Mouse (Mus musculus) liver, postnatal 0 days (tissue): ENCODE measurements around the gene Luzp1. TPM values are rescaled to one million over a fixed set of nuclear protein-coding genes. Genes with fewer than 3 reads are reported as not detected.
A peak's percentile ranks its signal among the peaks of the same experiment; 100 is the strongest.

ENCODE experiments used
- ATAC-seq: fragments of 200-750 bp; cut with Nextera tagmentation; 2 replicates; pipeline ENCODE4 v1.8.0; 2017; ENCODE audit warnings: mild to moderate bottlenecking, moderate library complexity
- DNase-seq: peaks from one replicate; pipeline ENCODE4 v3.0.0-alpha.2; 2016
- H3K27ac ChIP-seq: fragments of 300-500 bp; sonication (generic); 2 replicates; pipeline ENCODE4 v1.5.1; 2014; ENCODE audit warnings: antibody characterized with exemption, moderate library complexity, mild to moderate bottlenecking, low read depth
- H3K27me3 ChIP-seq: fragments of 300-500 bp; sonication (generic); 2 replicates; pipeline ENCODE4 v1.6.1; 2014; ENCODE audit warnings: low read length, control low read depth, mixed read lengths; ENCODE audit not compliant: insufficient read depth
- H3K36me3 ChIP-seq: fragments of 300-500 bp; sonication (generic); replicated peaks from 2 replicates; pipeline ENCODE4 v1.6.1; 2014; ENCODE audit warnings: mild to moderate bottlenecking, control low read depth, low read length, moderate library complexity, mixed read lengths; ENCODE audit not compliant: insufficient read depth
- H3K4me1 ChIP-seq: fragments of 300-500 bp; sonication (generic); 2 replicates; pipeline ENCODE4 v1.6.1; 2014; ENCODE audit warnings: antibody characterized with exemption, mild to moderate bottlenecking, control low read depth; ENCODE audit not compliant: insufficient read depth
- H3K4me2 ChIP-seq: fragments of 300-500 bp; sonication (generic); 2 replicates; pipeline ENCODE4 v1.6.1; 2014; ENCODE audit warnings: low read depth, mild to moderate bottlenecking, low read length, moderate library complexity, mixed read lengths
- H3K4me3 ChIP-seq: fragments of 300-500 bp; sonication (generic); 2 replicates; pipeline ENCODE4 v1.5.1; 2014; ENCODE audit warnings: low read depth, low read length
- H3K9ac ChIP-seq: fragments of 300-500 bp; sonication (generic); replicated peaks from 2 replicates; pipeline ENCODE4 v1.6.1; 2014; ENCODE audit warnings: mild to moderate bottlenecking, moderate library complexity
- H3K9me3 ChIP-seq: fragments of 300-500 bp; sonication (generic); 2 replicates; pipeline ENCODE4 v1.6.1; 2016; ENCODE audit warnings: mild to moderate bottlenecking, control low read depth, low read length, mixed read lengths
- CTCF ChIP-seq: sonication (generic); IDR thresholded peaks from 2 replicates; pipeline ENCODE4 v1.5.1; 2016; ENCODE audit warnings: antibody characterized with exemption, low read depth
- EP300 ChIP-seq: IDR thresholded peaks from 2 replicates; pipeline ENCODE4 v1.6.1; 2016; ENCODE audit warnings: antibody characterized with exemption, low read depth, mild to moderate bottlenecking
- WGBS: fragments of 180-500 bp; shearing (Covaris S2); extraction: QIAGEN DNeasy Blood & Tissue Kit; methylation state at CpG from one replicate; pipeline ENCODE4 v1.1.7; 2014; ENCODE audit not compliant: insufficient replicate concordance; 5-methylcytosine and 5-hydroxymethylcytosine counted together
- polyA plus RNA-seq: library from polyadenylated mRNA; unstranded; fragments of >200 nt; fragmentation: Nextera tagmentation; extraction: Ambion mirVana; gene quantifications from 2 replicates; pipeline ENCODE4 v1.2.1, GENCODE M21; 2015

Luzp1 gene
- 18.1 and 20.8 TPM in 2 replicates for polyA plus RNA-seq

DNA sequence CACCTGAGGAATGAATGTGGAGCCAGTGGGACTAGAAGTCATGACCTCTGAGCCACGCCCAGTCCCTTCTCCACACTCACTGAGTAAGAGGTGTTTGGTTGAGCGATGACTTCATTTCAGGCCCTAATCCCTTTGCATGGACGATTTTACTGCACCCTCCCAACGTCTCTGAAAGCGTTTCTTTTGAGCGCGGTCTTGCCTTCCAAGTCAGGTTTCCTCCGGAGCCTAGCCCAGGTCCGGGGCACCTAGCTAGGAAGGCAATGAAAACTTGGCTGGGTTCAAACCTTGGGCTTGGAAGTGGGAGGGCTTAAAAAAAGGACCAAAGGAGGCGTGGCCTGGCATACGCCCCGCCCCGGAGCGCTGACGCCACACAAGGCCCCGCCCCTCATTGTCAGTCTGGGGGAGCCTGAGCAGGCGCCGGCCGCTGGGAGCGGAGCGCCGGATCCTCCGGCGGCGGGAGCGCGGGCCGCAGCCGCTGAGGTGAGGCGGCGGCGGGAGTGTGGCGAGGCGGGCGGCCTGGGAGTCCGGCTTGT is at the start of gene Luzp1:
Luzp1 (plus strand) TSS at position 391 of the 533 bp plus-strand sequence.
- H3K36me3 ChIP-seq, result no peaks in the 10 kb centered on the region
- ATAC-seq (peak; percentile 93), DNase-seq (peak; percentile 90)
- peak within 1 kb of the TSS; percentile 89 for H3K27ac ChIP-seq
- H3K9ac ChIP-seq, result peak within 1 kb of the TSS; percentile 83
- peaks cover 10% of the 10 kb centered on the region for H3K27me3 ChIP-seq
- no peak for TF ChIP-seq CTCF
- TF ChIP-seq EP300, result no peak
- peak within 1 kb of the TSS; percentile 74 for H3K4me2 ChIP-seq
- peaks cover 12% of the 10 kb centered on the region for H3K4me1 ChIP-seq
- 2% methylated on average over 30 of the region's 36 CpGs for WGBS
- H3K4me3 ChIP-seq, result peak within 1 kb of the TSS; percentile 65
- H3K9me3 ChIP-seq, result no peaks in the 10 kb centered on the region

- TF ChIP-seq CTCF (no peak), EP300 (no peak)
- Histone ChIP-seq H3K9me3 (no peaks in the 10 kb centered on the region), H3K4me1 (peaks cover 6% of the 10 kb centered on the region; the same call in 1 of the 2 replicates), H3K4me2 (peak within 1 kb of the TSS; percentile 71), H3K36me3 (no peaks in the 10 kb centered on the region), H3K9ac (no peak within 1 kb of the TSS), H3K27ac (no peak within 1 kb of the TSS), H3K4me3 (peak within 1 kb of the TSS; percentile 37), H3K27me3 (peaks cover 34% of the 10 kb centered on the region)
- whole genome bisulfite sequencing, result 73% methylated on average over 9 of the region's 9 CpGs
- DNase-seq (no peak), ATAC-seq (no peak)
These were observed 46.3 kb upstream of the Luzp1 start, which contains the start of gene Htr1d for GRCm38 (mm10) chr4:136423224-136423623. Gene Htr1d (plus strand): TSS chr4:136423524.

DNA sequence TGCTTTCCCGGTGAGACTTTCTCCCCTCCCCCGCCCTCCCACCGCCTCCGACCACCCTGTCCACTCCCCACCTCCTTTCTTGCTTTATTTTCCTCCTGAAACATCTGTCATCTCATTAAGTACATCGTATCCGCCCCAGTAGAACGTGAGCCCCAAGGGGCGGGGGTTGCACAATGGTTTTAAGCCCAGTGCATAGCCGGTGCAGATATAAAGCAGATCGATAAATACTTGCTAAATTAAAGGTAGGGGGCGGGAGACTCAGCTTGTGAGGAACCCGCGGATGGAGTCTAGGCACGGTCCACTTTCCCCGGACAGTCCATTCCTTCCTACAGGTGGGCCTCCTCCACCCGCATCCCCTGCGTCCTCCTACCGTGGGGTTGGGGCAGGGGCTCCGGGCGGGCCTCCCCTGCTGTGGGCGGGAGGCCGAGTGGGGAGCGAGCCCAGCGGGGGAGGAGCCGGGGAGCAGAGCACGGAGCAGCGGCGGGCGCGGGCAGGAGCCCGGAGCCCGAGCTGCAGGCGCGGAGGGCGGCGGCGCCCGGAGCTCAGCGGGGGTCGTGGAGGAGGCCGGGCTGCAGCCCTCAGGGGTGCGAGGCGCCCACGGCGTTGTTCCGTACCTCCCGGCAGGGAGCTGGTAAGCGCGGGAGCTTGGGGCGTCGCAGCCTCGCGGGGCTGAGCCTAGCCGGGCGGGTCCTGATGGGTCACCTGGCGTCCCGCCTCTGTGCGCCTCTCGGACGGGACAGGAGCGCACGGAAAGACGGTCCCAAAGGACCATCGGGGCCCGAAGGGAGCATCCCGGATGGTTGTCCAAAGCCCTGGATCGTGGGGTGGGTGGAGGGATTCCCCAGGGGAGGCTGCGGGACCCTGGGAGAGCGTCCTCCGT is 45.2 kb upstream of the Luzp1 start:
- no peak overlapping the region for H3K27ac ChIP-seq
- peaks cover 30% of the 10 kb centered on the region for H3K27me3 ChIP-seq
- H3K4me1 ChIP-seq, result peaks cover 6% of the 10 kb centered on the region; the same call in 1 of the 2 replicates
- no peaks in the 10 kb centered on the region for H3K9me3 ChIP-seq
- 2% methylated on average over 54 of the region's 70 CpGs for WGBS
- H3K36me3 ChIP-seq, result no peaks in the 10 kb centered on the region
- no peak for TF ChIP-seq EP300
- TF ChIP-seq CTCF, result no peak
- ATAC-seq, result peak; percentile 41; the same call in 1 of the 2 replicates
- H3K9ac ChIP-seq, result no peak overlapping the region
- H3K4me3 ChIP-seq, result peak overlapping the region; percentile 37
- peak; percentile 25 for DNase-seq
- peak overlapping the region; percentile 71 for H3K4me2 ChIP-seq

DNA sequence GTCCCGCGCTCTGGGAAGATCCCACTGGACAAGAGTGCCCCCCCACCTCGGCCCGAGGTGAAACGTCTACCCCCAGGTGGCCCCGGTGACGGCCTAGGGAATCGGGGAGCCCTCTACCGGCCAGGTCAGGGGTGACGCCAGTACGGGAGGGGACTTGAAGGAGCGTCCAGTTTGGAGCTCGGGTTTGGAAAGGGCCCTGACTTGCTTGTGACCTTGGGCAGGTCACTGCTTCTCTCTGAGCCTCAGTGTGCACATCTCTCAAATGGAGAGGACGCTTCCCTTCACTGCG is 44.6 kb upstream of the Luzp1 start:
- Histone ChIP-seq H3K4me3 (peak overlapping the region; percentile 37), H3K4me2 (peak overlapping the region; percentile 71), H3K36me3 (no peaks in the 10 kb centered on the region), H3K27ac (no peak overlapping the region), H3K27me3 (peaks cover 25% of the 10 kb centered on the region), H3K9me3 (no peaks in the 10 kb centered on the region), H3K9ac (no peak overlapping the region), H3K4me1 (peaks cover 6% of the 10 kb centered on the region; the same call in 1 of the 2 replicates)
- ATAC-seq, result peak; percentile 35; the same call in 1 of the 2 replicates
- peak; percentile 54 for DNase-seq
- WGBS, result 4% methylated on average over 15 of the region's 15 CpGs
- TF ChIP-seq CTCF, result peak; percentile 50
- TF ChIP-seq EP300, result no peak

- no peaks in the 10 kb centered on the region for H3K27me3 ChIP-seq
- no peak for DNase-seq
- H3K9ac ChIP-seq, result no peak overlapping the region
- no peaks in the 10 kb centered on the region for H3K36me3 ChIP-seq
- H3K9me3 ChIP-seq, result no peaks in the 10 kb centered on the region
- no peak overlapping the region for H3K4me2 ChIP-seq
- no peak for ATAC-seq
- TF ChIP-seq EP300 (no peak), CTCF (no peak)
- H3K27ac ChIP-seq, result no peak overlapping the region
- no peak overlapping the region for H3K4me3 ChIP-seq
- H3K4me1 ChIP-seq, result no peaks in the 10 kb centered on the region
- 53% methylated on average over 11 of the region's 11 CpGs for WGBS
These were observed 38.8 kb upstream of the Luzp1 start for GRCm38 (mm10) chr4:136430609-136431375.

- no peaks in the 10 kb centered on the region for H3K27me3 ChIP-seq
- H3K27ac ChIP-seq, result no peak overlapping the region
- H3K36me3 ChIP-seq, result no peaks in the 10 kb centered on the region
- peak; percentile 66 for DNase-seq
- ATAC-seq, result no peak
- no peak overlapping the region for H3K9ac ChIP-seq
- no peaks in the 10 kb centered on the region for H3K4me1 ChIP-seq
- no peak overlapping the region for H3K4me3 ChIP-seq
- H3K9me3 ChIP-seq, result no peaks in the 10 kb centered on the region
- 3% methylated on average over 3 of the region's 3 CpGs for WGBS
- no peak for TF ChIP-seq EP300
- TF ChIP-seq CTCF, result peak; percentile 78
- H3K4me2 ChIP-seq, result no peak overlapping the region
These were observed 38.2 kb upstream of the Luzp1 start for GRCm38 (mm10) chr4:136431376-136431693.
